Mouse (Mus musculus) thymus, adult 2 months (tissue): Measurements from ENCODE around the gene Nmrk1. TPM values are rescaled to one million over a fixed set of nuclear protein-coding genes. Genes with fewer than 3 reads are reported as not detected.
"Not testable (repeated sequence)": the region's sequence is repeated elsewhere in the genome, so short reads cannot be mapped to it uniquely, and the experiment has no call there.

Source experiments
- DNase-seq: peaks from one replicate; pipeline ENCODE4 v3.0.0; 2021
- H3K27ac ChIP-seq: fragments of 200-500 bp; 2 replicates; pipeline ENCODE4 v1.5.1; 2012; ENCODE audit warnings: low read length, control low read depth; ENCODE audit not compliant: control insufficient read depth, insufficient read depth
- H3K27me3 ChIP-seq: fragments of 200-500 bp; 2 replicates; pipeline ENCODE4 v1.6.1; 2012; ENCODE audit warnings: mild to moderate bottlenecking, low read length, moderate library complexity, mixed read lengths; ENCODE audit not compliant: control insufficient read depth, insufficient read depth
- H3K36me3 ChIP-seq: fragments of 200-500 bp; 2 replicates; pipeline ENCODE4 v1.6.1; 2012; ENCODE audit warnings: mild to moderate bottlenecking, low read length, moderate library complexity; ENCODE audit not compliant: control insufficient read depth, insufficient read depth
- H3K4me1 ChIP-seq: fragments of 200-500 bp; replicated peaks from 2 replicates; pipeline ENCODE4 v1.6.1; 2012; ENCODE audit warnings: low read length; ENCODE audit not compliant: control insufficient read depth, insufficient read depth
- H3K4me3 ChIP-seq: fragments of 200-500 bp; 2 replicates; pipeline ENCODE4 v1.5.1; 2012; ENCODE audit warnings: mild to moderate bottlenecking, low read length, control low read depth, moderate library complexity; ENCODE audit not compliant: control insufficient read depth, insufficient read depth
- CTCF ChIP-seq: fragments of 200-500 bp; IDR thresholded peaks from 2 replicates; pipeline ENCODE4 v1.5.1; 2012; ENCODE audit warnings: mild to moderate bottlenecking, control low read depth, low read length, moderate library complexity, borderline replicate concordance; ENCODE audit not compliant: control insufficient read depth, poor library complexity, insufficient read depth; ENCODE audit errors: extremely low read depth
- POLR2A ChIP-seq: fragments of 200-500 bp; IDR thresholded peaks from 2 replicates; pipeline ENCODE4 v1.6.1; 2012; ENCODE audit warnings: mild to moderate bottlenecking, low read length, control low read depth, moderate library complexity; ENCODE audit not compliant: control insufficient read depth, poor library complexity, insufficient read depth; ENCODE audit errors: extremely low read depth
- WGBS: fragments of 180-500 bp; shearing (Covaris S2); methylation state at CpG from one replicate; pipeline ENCODE4 v1.1.7; 2018; 5-methylcytosine and 5-hydroxymethylcytosine counted together
- polyA plus RNA-seq: library from polyadenylated mRNA; depleted of rRNA; stranded (reverse); fragments of >200 nt; gene quantifications from 2 replicates; pipeline ENCODE4 v1.2.3, GENCODE M21; 2012; rRNA removed

The Nmrk1 gene
- polyA plus RNA-seq: 5.1 and 5.2 TPM in 2 replicates

DNA sequence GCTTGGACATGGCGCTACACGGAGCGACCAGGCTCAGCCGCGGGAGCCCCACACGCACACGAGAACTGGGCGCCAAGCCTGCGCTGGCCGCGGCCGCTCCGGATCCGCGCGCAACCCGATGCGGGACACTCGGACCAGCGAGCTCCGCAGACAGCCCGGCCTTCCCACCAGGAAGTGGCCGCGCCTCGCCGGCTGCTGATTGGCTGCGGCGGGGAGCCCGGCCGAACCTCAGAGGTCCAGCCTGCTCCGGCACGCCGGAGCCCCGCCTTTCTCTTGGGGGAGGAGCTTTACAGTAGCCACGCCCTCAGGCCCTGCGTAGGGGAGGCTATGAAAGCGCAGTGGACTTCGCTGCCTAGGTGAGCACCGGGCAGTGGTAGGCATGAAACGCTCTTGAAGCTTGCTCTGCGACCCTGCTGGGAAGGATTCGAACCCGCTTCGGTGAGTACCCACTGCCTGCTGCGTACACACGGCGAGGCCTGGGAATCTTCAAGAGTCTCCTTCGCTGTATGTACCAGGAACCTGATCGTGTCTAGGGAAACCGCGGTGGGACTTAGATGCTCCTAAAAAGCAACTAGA lies at the start of gene Nmrk1, which contains the start of gene Ostf1:
Nmrk1 (plus strand) TSS at position 307 of the 576 bp plus-strand sequence.
Ostf1 (minus strand) TSS at position 180 of the 576 bp plus-strand sequence.
- Histone ChIP-seq H3K36me3 (no peaks in the 10 kb centered on the region), H3K27ac (no peak within 1 kb of the TSS), H3K4me1 (0 out of 2 replicates have a peak, but pooled peaks cover 5% of the 10 kb centered on the region), H3K27me3 (no peaks in the 10 kb centered on the region), H3K4me3 (peak within 1 kb of the TSS; percentile 96)
- WGBS: 1% methylated on average over 51 of the region's 51 CpGs
- TF ChIP-seq CTCF (0 out of 2 replicates have a peak, but pooled peaks have one; percentile 17), POLR2A (peak; percentile 70)
- peak; percentile 97 for DNase-seq

DNA sequence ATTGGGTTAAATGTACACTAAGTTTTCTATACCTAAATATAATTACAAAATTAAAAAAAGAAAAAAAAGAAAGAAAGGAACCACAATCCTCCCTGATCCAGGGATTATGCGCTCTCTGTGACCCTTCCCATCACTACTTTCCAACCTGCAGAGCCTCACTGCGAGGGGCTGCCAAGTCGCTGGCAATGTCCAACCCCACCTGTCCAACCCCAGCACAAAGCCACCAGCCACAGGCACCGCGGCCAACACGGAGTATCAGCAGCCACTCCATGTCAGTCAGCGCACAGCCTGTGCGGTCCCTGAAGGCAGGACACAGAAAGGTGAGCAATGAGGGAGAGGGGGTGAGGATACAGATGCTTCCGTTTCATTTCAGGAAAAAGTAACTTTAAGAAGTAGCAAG lies 49.5 kb upstream of the Nmrk1 start:
- DNase-seq: no peak
- no peaks in the 10 kb centered on the region for H3K4me1 ChIP-seq
- H3K27me3 ChIP-seq: no peaks in the 10 kb centered on the region
- H3K4me3 ChIP-seq: no peak overlapping the region
- H3K36me3 ChIP-seq: no peaks in the 10 kb centered on the region
- 97% methylated on average over 9 of the region's 9 CpGs for WGBS
- no peak overlapping the region for H3K27ac ChIP-seq
- TF ChIP-seq CTCF: no peak

GRCm38 (mm10) chr19:18582887-18583286 lies 48.9 kb upstream of the Nmrk1 start:
- no peak overlapping the region for H3K27ac ChIP-seq
- 48% methylated on average over 6 of the region's 6 CpGs for WGBS
- no peaks in the 10 kb centered on the region for H3K4me1 ChIP-seq
- no peak for TF ChIP-seq CTCF
- TF ChIP-seq POLR2A: no peak
- H3K27me3 ChIP-seq: no peaks in the 10 kb centered on the region
- H3K36me3 ChIP-seq: no peaks in the 10 kb centered on the region
- H3K4me3 ChIP-seq: no peak overlapping the region
- DNase-seq: no peak

DNA sequence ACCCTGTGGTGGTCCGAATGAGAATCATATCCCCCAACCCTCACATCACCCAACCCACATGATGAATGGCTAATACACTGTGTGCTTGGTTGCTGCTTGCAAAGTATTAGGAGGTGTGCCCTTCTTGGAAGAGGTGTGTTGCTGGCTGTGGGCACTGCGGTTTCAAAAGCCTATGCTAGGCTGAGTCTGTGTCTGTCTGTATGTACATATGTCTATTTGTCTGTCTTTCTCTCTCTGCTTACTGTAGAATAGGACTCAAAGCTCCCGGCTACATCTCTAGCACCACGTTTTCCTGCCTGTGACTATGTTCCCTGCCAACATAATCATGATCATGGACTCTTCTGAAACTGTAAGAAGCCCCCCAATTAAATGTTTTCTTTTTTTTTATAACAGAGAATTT lies 48.0 kb upstream of the Nmrk1 start:
- Histone ChIP-seq H3K27me3 (no peaks in the 10 kb centered on the region), H3K4me3 (no peak overlapping the region), H3K36me3 (no peaks in the 10 kb centered on the region), H3K4me1 (no peaks in the 10 kb centered on the region), H3K27ac (no peak overlapping the region)
- no peak for TF ChIP-seq CTCF
- TF ChIP-seq POLR2A: no peak
- no peak for DNase-seq
- WGBS: 91% methylated on average over 4 of the region's 4 CpGs

- H3K27me3 ChIP-seq: no peaks in the 10 kb centered on the region
- DNase-seq: no peak
- WGBS: 98% methylated on average over 7 of the region's 7 CpGs
- no peak overlapping the region for H3K4me3 ChIP-seq
- no peak overlapping the region for H3K27ac ChIP-seq
- H3K36me3 ChIP-seq: peaks cover 3% of the 10 kb centered on the region; the same call in 1 of the 2 replicates
- H3K4me1 ChIP-seq: no peaks in the 10 kb centered on the region
- TF ChIP-seq POLR2A (no peak), CTCF (no peak)
These were observed 47.1 kb upstream of the Nmrk1 start for GRCm38 (mm10) chr19:18584621-18585020.

GRCm38 (mm10) chr19:18587118-18587517 lies 44.6 kb upstream of the Nmrk1 start:
- no peak for DNase-seq
- WGBS: 99% methylated on average over 9 of the region's 9 CpGs

DNA sequence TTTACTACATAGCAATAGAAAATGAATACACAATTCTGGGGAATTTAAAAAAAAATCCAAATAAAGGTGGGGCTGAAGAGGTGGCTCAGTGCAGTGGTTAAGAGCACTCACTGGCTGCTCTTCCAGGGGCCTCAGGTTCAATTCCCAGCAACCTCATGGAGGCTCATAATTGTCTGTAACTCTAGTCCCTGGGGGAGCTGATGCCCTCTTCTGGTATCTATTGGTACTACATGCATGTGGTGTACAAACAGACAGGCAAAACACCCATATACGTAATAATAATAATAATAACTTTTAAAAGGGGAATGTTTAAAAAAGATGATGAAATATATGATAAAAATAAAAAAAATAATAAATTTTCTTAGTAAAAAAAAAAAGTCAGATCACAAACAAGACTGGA lies 43.5 kb upstream of the Nmrk1 start:
- Histone ChIP-seq H3K4me1 (peaks cover 6% of the 10 kb centered on the region; the same call in 1 of the 2 replicates), H3K4me3 (no peak overlapping the region), H3K27ac (no peak overlapping the region), H3K36me3 (peaks cover 3% of the 10 kb centered on the region; the same call in 1 of the 2 replicates), H3K27me3 (no peaks in the 10 kb centered on the region)
- peak; percentile 31 for DNase-seq
- TF ChIP-seq POLR2A: no peak
- TF ChIP-seq CTCF: no peak
- 95% methylated on average over 1 of the region's 1 CpGs for WGBS

More at GRCm38 (mm10) chr19:18587118-18587517, 44.6 kb upstream of the Nmrk1 start:
- TF ChIP-seq POLR2A (no peak), CTCF (no peak)
- peaks cover 6% of the 10 kb centered on the region; the same call in 1 of the 2 replicates for H3K4me1 ChIP-seq
- no peak overlapping the region for H3K27ac ChIP-seq
- no peaks in the 10 kb centered on the region for H3K27me3 ChIP-seq
- no peak overlapping the region for H3K4me3 ChIP-seq
- peaks cover 3% of the 10 kb centered on the region; the same call in 1 of the 2 replicates for H3K36me3 ChIP-seq

DNA sequence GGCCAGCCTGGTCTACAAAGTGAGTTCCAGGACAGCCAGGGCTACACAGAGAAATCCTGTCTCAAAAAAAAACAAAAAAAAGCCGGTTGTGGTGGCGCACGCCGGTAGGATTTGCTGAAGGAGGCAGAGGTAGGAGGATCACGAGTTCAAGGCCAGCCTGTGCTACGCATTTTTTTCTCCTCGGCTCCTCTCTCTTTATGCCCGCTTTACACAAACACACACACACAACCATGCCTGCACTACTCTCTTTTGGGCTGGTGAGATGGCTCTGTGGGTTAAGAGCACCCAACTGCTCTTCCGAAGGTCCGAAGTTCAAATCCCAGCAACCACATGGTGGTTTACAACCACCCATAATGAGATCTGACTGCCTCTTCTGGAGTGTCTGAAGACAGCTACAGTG lies 42.9 kb upstream of the Nmrk1 start:
- not testable (repeated sequence) for H3K27me3 ChIP-seq, H3K27ac ChIP-seq, H3K36me3 ChIP-seq, DNase-seq, H3K4me1 ChIP-seq, H3K4me3 ChIP-seq
- WGBS: 98% methylated on average over 10 of the region's 10 CpGs
